Mouse (Mus musculus) midbrain, embryonic 12.5 days (tissue): Measurements from ENCODE around the gene Prpf40a. TPM values are rescaled to one million over a fixed set of nuclear protein-coding genes. Genes with fewer than 3 reads are reported as not detected.

Source experiments
- ATAC-seq: fragments of 200-750 bp; cut with Nextera tagmentation; 2 replicates; pipeline ENCODE4 v1.8.0; 2017; ENCODE audit warnings: low read depth, moderate TSS enrichment, moderate library complexity; ENCODE audit not compliant: low FRiP score
- H3K27ac ChIP-seq: fragments of 300-500 bp; sonication (generic); replicated peaks from 2 replicates; pipeline ENCODE4 v1.5.1; 2016; ENCODE audit warnings: mild to moderate bottlenecking
- H3K27me3 ChIP-seq: fragments of 300-500 bp; sonication (generic); 2 replicates; pipeline ENCODE4 v1.6.1; 2016; ENCODE audit warnings: mild to moderate bottlenecking
- H3K36me3 ChIP-seq: fragments of 300-500 bp; sonication (generic); 2 replicates; pipeline ENCODE4 v1.6.1; 2016
- H3K4me1 ChIP-seq: fragments of 300-500 bp; sonication (generic); 2 replicates; pipeline ENCODE4 v1.6.1; 2016
- H3K4me2 ChIP-seq: fragments of 300-500 bp; sonication (generic); replicated peaks from 2 replicates; pipeline ENCODE4 v1.6.1; 2016; ENCODE audit warnings: mild to moderate bottlenecking, moderate library complexity
- H3K4me3 ChIP-seq: fragments of 300-500 bp; sonication (generic); 2 replicates; pipeline ENCODE4 v1.5.1; 2016; ENCODE audit warnings: mild to moderate bottlenecking
- H3K9ac ChIP-seq: fragments of 300-500 bp; sonication (generic); replicated peaks from 2 replicates; pipeline ENCODE4 v1.6.1; 2016; ENCODE audit warnings: mild to moderate bottlenecking, moderate library complexity
- H3K9me3 ChIP-seq: fragments of 300-500 bp; sonication (generic); 2 replicates; pipeline ENCODE4 v1.6.1; 2016; ENCODE audit warnings: mild to moderate bottlenecking
- WGBS: fragments of 180-500 bp; shearing (Covaris S2); methylation state at CpG from one replicate; pipeline ENCODE4 v1.1.7; 2016; 5-methylcytosine and 5-hydroxymethylcytosine counted together
- polyA plus RNA-seq: library from polyadenylated mRNA; unstranded; fragments of >200 nt; fragmentation: Nextera tagmentation; extraction: Ambion mirVana; gene quantifications from 2 replicates; pipeline ENCODE4 v1.2.1, GENCODE M21; 2016

Prpf40a gene
- polyA plus RNA-seq, 1 experiment from 2014 or later, result 162 TPM

DNA sequence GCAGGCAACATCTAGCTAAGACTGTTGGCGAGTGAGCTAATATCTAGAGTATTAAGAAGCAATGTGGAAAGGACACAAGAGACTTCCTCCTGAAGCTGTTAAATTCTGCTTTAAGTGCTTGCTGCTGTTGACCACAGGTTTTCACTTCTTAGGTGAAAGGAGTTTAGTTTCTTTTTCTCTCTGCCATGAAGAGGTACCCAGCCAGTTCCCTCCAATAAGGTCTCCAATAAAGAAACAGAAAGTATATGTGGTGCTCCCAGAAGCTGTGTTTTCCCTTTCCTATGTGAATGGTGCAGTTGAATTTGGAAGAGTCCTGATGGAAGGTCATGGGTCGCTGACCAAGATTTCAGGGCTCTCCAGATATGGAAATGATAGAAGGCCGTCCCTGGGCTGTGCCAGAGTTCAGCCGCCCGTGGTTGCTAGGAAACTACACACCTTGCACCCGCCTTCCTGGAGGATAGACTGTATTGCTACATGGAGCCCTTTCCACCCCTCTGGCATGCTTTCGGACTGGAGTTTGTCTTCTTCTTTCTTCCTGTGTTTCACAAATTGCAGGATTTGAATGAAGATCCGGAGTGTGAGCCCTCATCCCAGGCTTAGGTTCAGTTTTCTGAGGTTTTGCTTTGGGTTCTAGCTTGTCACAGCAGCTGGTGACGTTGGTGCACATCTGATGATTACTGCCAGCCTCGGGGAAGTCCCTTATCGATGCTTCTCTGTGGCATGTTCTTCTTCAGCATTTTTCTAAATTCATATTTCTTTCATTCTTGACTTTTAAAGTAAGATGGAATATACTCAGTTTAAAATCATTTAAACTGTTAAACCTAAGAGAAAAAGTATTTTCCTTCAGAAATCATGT, 89.0 kb downstream of the Prpf40a start:
- H3K27ac ChIP-seq, result no peak overlapping the region
- ATAC-seq, result no peak
- WGBS, result 86% methylated on average over 11 of the region's 11 CpGs
- H3K27me3 ChIP-seq, result no peaks in the 10 kb centered on the region
- H3K4me3 ChIP-seq, result no peak overlapping the region
- no peaks in the 10 kb centered on the region for H3K9me3 ChIP-seq
- no peak overlapping the region for H3K9ac ChIP-seq
- H3K4me2 ChIP-seq, result no peak overlapping the region
- peaks cover 49% of the 10 kb centered on the region for H3K36me3 ChIP-seq
- no peaks in the 10 kb centered on the region for H3K4me1 ChIP-seq

DNA sequence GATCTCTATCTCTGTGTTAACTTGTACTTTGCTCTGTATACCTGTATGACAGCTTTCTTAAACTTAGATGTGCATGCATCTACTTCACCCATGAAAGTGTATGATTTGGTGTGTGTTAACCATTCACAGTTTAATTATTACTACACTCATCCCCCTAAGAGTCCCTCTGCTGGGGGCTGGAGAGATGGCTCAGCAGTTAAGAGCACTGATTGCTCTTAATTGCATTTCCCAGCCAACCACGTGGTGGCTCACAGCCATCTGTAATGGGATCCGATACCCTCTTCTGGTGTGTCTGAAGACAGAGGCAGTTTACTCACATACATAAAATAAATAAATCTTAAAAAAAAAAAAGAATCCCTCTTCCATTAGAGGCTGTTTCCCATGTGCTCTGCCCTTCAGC, 91.0 kb downstream of the Prpf40a start:
- H3K9ac ChIP-seq, result no peak overlapping the region
- 69% methylated on average over 2 of the region's 2 CpGs for WGBS
- H3K4me1 ChIP-seq, result no peaks in the 10 kb centered on the region
- no peak overlapping the region for H3K4me2 ChIP-seq
- H3K27ac ChIP-seq, result no peak overlapping the region
- no peaks in the 10 kb centered on the region for H3K9me3 ChIP-seq
- ATAC-seq, result no peak
- H3K36me3 ChIP-seq, result peaks cover 35% of the 10 kb centered on the region
- no peaks in the 10 kb centered on the region for H3K27me3 ChIP-seq
- no peak overlapping the region for H3K4me3 ChIP-seq

DNA sequence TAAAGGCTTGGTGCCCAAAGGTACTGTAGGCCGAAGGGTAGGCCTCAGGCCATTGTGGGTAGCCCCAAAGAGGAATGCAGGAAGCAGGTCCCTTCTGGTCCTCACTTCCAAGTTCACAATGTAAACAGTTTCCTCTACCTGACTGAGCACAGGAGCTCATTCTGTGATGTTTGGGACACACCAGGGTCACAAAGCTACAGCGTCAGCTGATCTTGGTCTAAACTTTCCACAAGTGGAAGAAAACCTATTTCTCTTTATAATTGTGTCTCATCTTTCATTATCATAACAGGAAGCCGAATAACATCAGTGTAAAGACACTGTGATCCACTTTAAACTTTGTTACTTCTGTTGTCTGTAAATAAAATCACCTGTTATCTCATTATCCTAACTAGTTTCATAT, 95.6 kb downstream of the Prpf40a start:
- ATAC-seq, result no peak
- Histone ChIP-seq H3K4me3 (no peak overlapping the region), H3K9ac (no peak overlapping the region), H3K27me3 (no peaks in the 10 kb centered on the region), H3K36me3 (0 out of 2 replicates have a peak, but pooled peaks cover 8% of the 10 kb centered on the region), H3K27ac (no peak overlapping the region), H3K9me3 (no peaks in the 10 kb centered on the region), H3K4me2 (no peak overlapping the region), H3K4me1 (no peaks in the 10 kb centered on the region)
- WGBS, result 92% methylated on average over 3 of the region's 3 CpGs

DNA sequence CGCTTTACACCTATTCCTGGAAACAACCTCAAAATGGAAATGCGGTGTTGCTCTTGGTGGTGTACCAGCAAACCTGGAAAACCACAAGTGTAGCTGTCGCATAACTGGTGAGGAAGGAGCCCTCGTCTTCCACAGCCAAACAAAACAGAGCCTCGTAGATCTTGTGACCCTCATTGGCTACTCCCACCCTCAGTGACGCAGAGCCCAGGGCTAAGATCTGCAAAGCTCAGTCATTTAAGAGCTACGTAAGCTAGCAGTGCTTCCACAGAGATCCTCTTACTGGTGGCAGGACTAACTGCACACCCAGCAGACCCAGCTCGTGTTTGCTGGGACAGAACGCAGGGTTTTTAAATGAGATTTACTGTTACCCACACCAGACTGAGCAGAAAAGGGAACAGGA, 96.1 kb downstream of the Prpf40a start:
- no peak overlapping the region for H3K4me2 ChIP-seq
- H3K36me3 ChIP-seq, result peaks cover 11% of the 10 kb centered on the region; the same call in 1 of the 2 replicates
- no peak overlapping the region for H3K4me3 ChIP-seq
- WGBS, result 92% methylated on average over 9 of the region's 9 CpGs
- H3K27ac ChIP-seq, result no peak overlapping the region
- H3K27me3 ChIP-seq, result no peaks in the 10 kb centered on the region
- H3K9me3 ChIP-seq, result no peaks in the 10 kb centered on the region
- ATAC-seq, result no peak
- H3K4me1 ChIP-seq, result 0 out of 2 replicates have a peak, but pooled peaks cover 3% of the 10 kb centered on the region
- H3K9ac ChIP-seq, result no peak overlapping the region

DNA sequence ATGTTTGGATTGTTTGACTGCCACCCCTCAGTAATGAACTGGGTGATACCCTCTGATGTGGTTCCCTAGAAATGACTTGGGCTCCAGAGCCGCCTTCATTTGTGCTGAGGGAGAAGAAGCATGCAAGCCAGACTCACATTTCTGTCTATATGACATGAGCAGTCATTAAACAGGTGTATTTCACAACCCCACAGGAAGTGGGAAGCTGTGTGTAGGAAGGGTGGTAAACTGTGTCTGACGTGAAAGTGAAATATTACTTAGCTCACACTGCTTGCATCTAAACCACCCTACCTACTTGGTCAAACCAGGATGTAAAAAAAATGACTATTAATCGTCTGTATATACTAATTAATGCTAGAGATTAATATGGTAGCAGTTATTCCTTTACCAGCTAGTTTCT, 102.3 kb downstream of the Prpf40a start:
- WGBS, result 83% methylated on average over 3 of the region's 3 CpGs
- ATAC-seq, result no peak
- no peaks in the 10 kb centered on the region for H3K9me3 ChIP-seq
- H3K4me3 ChIP-seq, result no peak overlapping the region
- no peak overlapping the region for H3K9ac ChIP-seq
- peaks cover 5% of the 10 kb centered on the region; the same call in 1 of the 2 replicates for H3K36me3 ChIP-seq
- H3K4me2 ChIP-seq, result no peak overlapping the region
- no peak overlapping the region for H3K27ac ChIP-seq
- 0 out of 2 replicates have a peak, but pooled peaks cover 3% of the 10 kb centered on the region for H3K4me1 ChIP-seq
- no peaks in the 10 kb centered on the region for H3K27me3 ChIP-seq

DNA sequence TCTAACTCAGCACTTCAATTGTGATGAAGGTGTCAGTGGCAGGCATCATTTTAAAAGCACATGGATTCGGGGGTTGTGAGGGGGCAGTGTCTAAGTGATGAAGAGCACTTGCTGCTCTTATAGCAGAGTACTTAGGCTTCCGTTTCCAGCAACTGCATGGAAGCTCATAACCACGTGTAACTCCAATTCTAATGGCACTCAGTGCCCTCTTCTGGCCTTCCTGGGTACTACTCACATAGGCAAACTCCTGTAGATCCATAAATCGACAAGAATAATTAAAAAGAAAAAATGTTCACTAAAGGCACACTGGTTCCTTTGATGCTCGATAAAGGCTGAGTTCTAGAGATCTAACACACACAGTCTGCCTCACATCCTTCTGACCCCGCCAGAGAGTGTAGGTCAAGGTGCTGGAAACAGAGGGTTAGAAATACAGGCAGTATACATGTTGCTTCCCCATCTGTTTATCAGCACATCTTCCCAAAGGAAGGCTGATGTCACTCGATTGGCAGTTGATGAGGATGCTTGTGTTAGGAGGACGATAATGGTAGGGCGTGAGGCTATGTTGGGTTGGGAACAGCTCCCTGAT, 105.4 kb downstream of the Prpf40a start:
- Histone ChIP-seq H3K4me1 (peaks cover 7% of the 10 kb centered on the region; the same call in 1 of the 2 replicates), H3K9me3 (no peaks in the 10 kb centered on the region), H3K4me2 (no peak overlapping the region), H3K9ac (no peak overlapping the region), H3K27ac (no peak overlapping the region), H3K36me3 (peaks cover 5% of the 10 kb centered on the region; the same call in 1 of the 2 replicates), H3K4me3 (no peak overlapping the region), H3K27me3 (no peaks in the 10 kb centered on the region)
- 58% methylated on average over 9 of the region's 9 CpGs for WGBS
- no peak for ATAC-seq

Other genes starting within 250 kb of the Prpf40a start
- 61.7 and 65.0 TPM in 2 replicates for gene Arl6ip6, start 442 bp upstream of the Prpf40a start, polyA plus RNA-seq